Mouse (Mus musculus) right cerebral cortex, adult 2 months (tissue): ENCODE data around the gene Nf2.

Experiments
- DNase-seq, 2 experiments: peaks; one replicate each; pipeline ENCODE4 v3.0.0; 2021 to 2022; ENCODE audit warnings: low spot score in 2 of 2

Nf2 gene

GRCm38 (mm10) chr11:4746733-4747132, 102.6 kb downstream of the Nf2 start, which contains the start of gene Cabp7:
Gene Cabp7 (minus strand): TSS chr11:4746778.
- DNase-seq, result no peak

GRCm38 (mm10) chr11:4745969-4746368, 103.4 kb downstream of the Nf2 start:
- DNase-seq, result no peak

DNA sequence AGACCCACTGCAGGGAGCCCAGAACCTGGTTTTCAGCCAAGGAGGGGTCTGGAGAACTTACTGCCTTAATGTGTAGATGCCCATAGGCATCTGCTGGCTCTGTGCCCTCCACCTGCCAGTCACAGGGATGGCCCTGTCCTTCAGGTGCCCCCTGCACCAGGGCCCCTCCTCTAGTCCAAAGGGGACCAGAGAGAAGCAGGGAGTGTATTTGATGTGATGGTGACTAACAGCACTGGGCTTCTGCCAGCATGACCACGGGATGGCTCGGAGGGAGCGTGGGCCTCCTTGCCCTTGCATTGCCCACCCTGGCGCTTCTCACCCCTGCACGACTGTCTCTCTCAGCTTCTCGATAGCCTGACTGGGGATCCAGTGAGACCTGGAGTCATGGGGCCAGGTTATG, 104.6 kb downstream of the Nf2 start:
- no peak for DNase-seq

GRCm38 (mm10) chr11:4740785-4741184, 108.6 kb downstream of the Nf2 start:
- DNase-seq, result no peak

DNA sequence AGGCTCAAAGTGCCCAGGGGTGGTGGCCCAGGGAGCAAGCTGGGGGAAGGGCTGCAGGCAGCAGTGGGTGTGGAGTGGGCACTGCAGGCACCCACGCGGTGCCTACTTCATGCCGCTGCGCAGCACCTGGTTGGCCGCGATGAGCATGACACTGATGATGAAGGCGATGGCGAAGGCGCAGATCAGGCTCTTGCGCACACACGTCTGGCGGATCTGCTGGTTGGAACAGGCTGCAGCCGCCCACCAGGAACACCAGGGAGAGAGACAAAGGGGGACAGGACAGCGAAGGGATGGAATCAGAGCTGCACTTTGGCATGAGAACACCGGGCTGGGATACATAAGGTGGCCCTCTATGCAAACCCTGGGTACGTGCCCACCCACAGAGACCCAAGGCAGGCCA, 110.6 kb downstream of the Nf2 start:
- DNase-seq, result no peak

DNA sequence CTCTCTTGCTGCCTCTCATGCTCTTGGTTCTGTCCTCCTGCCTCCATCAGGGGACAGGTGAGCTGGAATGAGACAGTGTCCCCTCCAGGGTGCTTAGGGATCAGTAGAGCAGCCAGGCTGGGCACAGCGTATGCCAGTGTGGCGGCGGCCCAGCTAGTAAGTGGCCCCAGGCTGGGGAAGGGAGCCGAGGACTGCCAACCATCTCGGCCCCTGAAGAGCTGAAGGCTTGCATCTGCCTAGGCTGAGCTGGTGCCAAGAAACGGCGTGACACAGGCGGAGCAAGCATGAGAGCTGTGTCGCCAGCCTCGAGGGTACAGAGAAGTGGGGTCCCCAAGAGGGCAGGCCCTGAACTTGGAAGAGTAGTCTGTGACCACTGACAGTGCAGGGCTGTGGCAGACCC, 111.7 kb downstream of the Nf2 start:
- no peak for DNase-seq

DNA sequence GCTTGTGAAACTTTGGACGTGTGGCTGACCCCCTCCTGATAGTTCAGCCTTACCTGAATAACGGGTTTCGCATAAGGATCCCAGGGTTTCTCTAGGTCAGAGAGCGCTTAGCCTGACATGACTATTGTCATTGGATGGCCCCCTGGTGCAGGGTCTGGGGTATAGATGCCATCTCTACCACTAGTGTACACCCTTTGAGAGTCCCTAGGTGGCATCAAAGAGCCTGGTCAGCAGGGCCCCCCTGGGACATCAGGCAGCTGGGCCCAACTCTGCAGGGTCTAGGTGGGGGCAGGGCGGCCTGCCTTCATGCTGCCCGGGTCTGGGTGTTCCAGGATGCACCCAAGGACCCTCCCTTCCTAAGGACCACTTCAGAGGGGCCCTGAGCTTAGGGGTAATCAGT, 113.0 kb downstream of the Nf2 start:
- no peak for DNase-seq

- no peak for DNase-seq
Measured at GRCm38 (mm10) chr11:4734179-4734578, 115.2 kb downstream of the Nf2 start.

DNA sequence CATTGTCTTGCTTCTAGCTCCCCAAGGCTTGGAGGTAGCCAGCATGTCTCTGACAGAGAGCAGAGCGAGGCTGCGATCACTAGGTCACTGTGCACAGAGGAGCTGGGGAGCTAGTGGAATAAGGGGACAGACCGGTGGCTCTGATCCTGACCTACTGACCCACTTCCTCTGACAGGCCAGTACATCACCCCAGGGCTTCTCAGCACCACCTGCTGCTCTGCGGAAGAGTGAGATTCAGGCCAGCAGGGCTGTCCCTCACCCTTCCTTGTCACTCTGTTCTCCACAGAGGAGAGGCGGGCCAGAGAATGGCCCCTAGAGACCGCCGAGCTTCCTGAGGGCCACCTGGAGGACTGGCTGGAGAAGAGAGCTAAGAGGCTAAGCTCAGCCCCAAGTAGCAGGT, 117.6 kb downstream of the Nf2 start:
- no peak for DNase-seq

- DNase-seq, result no peak
Measured at GRCm38 (mm10) chr11:4730913-4731312, 118.4 kb downstream of the Nf2 start.

DNA sequence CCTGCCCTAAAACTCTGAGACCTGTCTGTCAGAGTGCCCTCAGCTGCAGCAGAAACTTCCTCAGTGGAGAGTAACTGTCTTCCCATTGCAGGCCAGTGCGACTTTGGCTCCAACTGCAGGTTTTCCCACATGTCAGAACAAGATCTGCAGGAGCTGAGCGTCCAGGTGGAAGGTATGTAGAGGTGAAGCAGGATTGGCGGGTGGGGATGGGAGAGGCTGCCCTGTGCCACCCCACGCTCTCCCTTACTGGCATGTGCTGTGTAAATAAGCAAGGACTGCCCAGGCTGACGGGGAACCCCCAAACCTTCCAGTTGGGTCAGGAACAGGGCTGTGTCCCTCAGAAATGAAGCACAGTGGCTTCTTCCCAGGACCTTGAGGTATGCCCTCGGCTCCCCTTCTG, 119.2 kb downstream of the Nf2 start:
- no peak for DNase-seq

- no peak for DNase-seq
Measured at GRCm38 (mm10) chr11:4729603-4730002, 119.7 kb downstream of the Nf2 start.

- no peak for DNase-seq
Measured at GRCm38 (mm10) chr11:4721728-4722127, 127.6 kb downstream of the Nf2 start.

GRCm38 (mm10) chr11:4720900-4721580, 128.3 kb downstream of the Nf2 start:
- no peak for DNase-seq

DNA sequence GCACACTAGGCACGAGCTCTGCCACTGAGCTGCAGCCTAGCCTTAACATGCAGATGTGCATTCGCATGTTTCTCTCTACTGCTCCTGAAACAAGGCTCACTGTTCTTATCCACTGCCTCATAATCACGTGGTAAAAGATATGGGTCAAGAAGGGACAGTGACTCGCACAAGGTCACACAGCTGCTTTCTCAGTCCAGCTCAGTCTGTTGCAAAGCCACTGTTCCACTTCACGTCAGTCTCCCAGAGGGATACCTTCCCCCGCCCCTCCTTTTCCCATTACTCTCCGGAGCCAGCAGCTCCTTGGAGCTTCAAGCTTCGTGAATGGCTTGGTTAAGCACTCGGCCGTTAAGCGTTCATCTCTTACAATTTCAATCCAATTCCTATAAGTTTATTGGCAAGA, 128.9 kb downstream of the Nf2 start:
- DNase-seq, result no peak

- no peak for DNase-seq
Measured at GRCm38 (mm10) chr11:4719961-4720360, 129.4 kb downstream of the Nf2 start.

- DNase-seq, result peak; percentile 23 to 32
Measured at GRCm38 (mm10) chr11:4718548-4718947, 130.8 kb downstream of the Nf2 start.

DNA sequence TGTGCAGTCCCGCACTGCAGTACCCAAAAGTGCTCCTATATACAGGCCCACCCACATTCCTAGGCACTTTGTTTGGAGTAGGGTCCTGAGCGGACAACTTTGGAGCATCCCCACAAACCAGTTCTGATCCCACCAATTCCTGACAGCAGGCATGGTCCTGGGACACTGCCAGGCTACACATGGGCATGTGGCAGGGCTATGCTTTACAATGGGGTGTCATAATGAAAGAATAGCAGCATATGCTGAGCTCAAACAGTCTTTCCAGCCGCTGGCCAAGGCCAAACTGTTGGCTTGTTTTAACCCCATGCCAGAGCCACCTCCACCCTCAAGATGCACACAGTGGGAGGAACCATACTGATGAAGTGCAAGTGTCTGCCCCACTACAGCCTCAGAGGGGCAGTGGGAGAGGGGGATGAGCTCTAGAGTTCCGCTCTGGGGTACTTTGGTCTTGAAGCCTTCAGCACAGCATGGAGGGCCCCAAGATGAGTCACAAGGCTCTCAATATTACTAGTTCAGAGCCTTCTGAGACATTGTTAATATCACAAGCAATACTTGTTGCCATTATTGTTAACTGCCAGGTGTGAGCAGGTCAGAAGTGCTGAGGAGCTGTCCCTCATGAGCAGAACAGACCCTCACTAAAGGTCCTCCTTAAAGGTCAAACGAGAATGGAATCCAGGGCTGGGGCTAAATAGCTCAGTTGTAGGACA, 132.7 kb downstream of the Nf2 start:
- DNase-seq, result no peak
